Mouse (Mus musculus) liver, embryonic 16.5 days (tissue): ENCODE results near the gene Stat5a. TPM values are rescaled to one million over a fixed set of nuclear protein-coding genes. Genes with fewer than 3 reads are reported as not detected.

Experiments
- ATAC-seq: fragments of 200-750 bp; cut with Nextera tagmentation; 2 replicates; pipeline ENCODE4 v1.8.0; 2017; ENCODE audit warnings: low read depth, mild to moderate bottlenecking, moderate number of reproducible peaks, moderate library complexity
- H3K27ac ChIP-seq: fragments of 300-500 bp; sonication (generic); 2 replicates; pipeline ENCODE4 v1.5.1; 2014; ENCODE audit warnings: mild to moderate bottlenecking, low read length
- H3K27me3 ChIP-seq: fragments of 300-500 bp; sonication (generic); 2 replicates; pipeline ENCODE4 v1.6.1; 2014; ENCODE audit warnings: low read depth, low read length, mixed read lengths; ENCODE audit not compliant: control insufficient read depth, insufficient read depth
- H3K36me3 ChIP-seq: fragments of 300-500 bp; sonication (generic); 2 replicates; pipeline ENCODE4 v1.6.1; 2014; ENCODE audit warnings: mild to moderate bottlenecking; ENCODE audit not compliant: control insufficient read depth, insufficient read depth
- H3K4me1 ChIP-seq: fragments of 300-500 bp; sonication (generic); 2 replicates; pipeline ENCODE4 v1.6.1; 2014; ENCODE audit warnings: low read depth, low read length, mixed read lengths; ENCODE audit not compliant: control insufficient read depth
- H3K4me2 ChIP-seq: fragments of 300-500 bp; sonication (generic); 2 replicates; pipeline ENCODE4 v1.6.1; 2014; ENCODE audit warnings: low read depth, low read length, mixed read lengths
- H3K4me3 ChIP-seq: fragments of 300-500 bp; sonication (generic); 2 replicates; pipeline ENCODE4 v1.5.1; 2014; ENCODE audit warnings: low read depth, mild to moderate bottlenecking, low read length
- H3K9ac ChIP-seq: fragments of 300-500 bp; sonication (generic); 2 replicates; pipeline ENCODE4 v1.6.1; 2014; ENCODE audit warnings: low read depth, low read length
- H3K9me3 ChIP-seq: fragments of 300-500 bp; sonication (generic); replicated peaks from 2 replicates; pipeline ENCODE4 v1.6.1; 2016; ENCODE audit warnings: low read length; ENCODE audit not compliant: control insufficient read depth
- WGBS: fragments of 180-500 bp; shearing (Covaris S2); extraction: QIAGEN DNeasy Blood & Tissue Kit; methylation state at CpG from one replicate; pipeline ENCODE4 v1.1.7; 2014; ENCODE audit not compliant: insufficient replicate concordance; 5-methylcytosine and 5-hydroxymethylcytosine counted together
- polyA plus RNA-seq: library from polyadenylated mRNA; unstranded; fragments of >200 nt; fragmentation: Nextera tagmentation; extraction: Ambion mirVana; gene quantifications from 2 replicates; pipeline ENCODE4 v1.2.1, GENCODE M21; 2015

Gene Stat5a
- polyA plus RNA-seq, 1 experiment from 2014 or later = 8.1 TPM

DNA sequence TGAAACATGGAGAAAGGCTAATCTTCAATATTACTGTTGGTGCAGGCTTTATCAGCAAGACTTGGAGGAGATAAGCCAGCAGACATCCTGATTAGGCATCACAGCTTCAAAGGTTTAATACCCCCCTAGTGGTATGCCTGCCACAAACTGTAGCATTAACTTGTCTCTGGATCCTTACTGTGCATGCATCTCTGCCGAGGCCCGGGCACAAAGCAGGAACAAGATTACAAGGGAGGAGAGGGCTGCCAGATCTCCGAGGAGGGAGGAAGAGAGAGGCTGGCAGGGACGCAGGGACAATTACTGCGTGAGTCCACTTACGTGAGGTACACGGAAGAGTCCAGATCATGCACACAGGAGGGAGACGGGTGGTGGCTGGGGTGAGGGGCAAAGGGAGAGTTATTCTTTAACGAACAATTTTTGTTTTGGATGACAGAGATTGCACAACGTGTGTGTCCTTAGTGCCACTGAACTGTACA lies 30.4 kb upstream of the Stat5a start:
- H3K27ac ChIP-seq = peak overlapping the region; percentile 75

DNA sequence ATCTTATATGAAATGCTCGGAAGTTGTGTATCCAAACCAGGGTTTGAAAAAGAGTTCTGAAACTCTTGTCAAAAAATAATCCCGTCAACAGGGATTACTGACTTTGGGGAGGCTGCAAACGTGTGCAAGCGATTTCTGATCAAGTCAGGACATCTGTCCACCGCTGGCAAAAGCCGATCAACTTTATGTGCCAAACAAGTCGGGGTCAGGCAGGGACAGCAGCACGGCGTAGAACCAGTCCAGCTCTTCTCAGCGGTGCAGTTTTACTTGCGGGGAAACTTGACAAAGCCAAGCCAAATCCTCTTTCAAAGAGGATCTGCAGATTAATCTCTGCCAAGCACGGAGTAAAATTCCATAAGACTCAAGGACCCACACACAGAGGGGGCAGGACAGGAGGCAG lies 29.5 kb upstream of the Stat5a start:
- Histone ChIP-seq H3K9me3 (no peaks in the 10 kb centered on the region), H3K27ac (no peak overlapping the region), H3K9ac (no peak overlapping the region), H3K36me3 (no peaks in the 10 kb centered on the region), H3K4me1 (peaks cover 29% of the 10 kb centered on the region), H3K4me3 (no peak overlapping the region), H3K27me3 (no peaks in the 10 kb centered on the region), H3K4me2 (no peak overlapping the region)
- WGBS = 75% methylated on average over 12 of the region's 12 CpGs
- ATAC-seq = no peak

More for the DNA sequence above, 30.4 kb upstream of the Stat5a start:
- Histone ChIP-seq H3K36me3 (no peaks in the 10 kb centered on the region), H3K27me3 (no peaks in the 10 kb centered on the region), H3K4me3 (no peak overlapping the region), H3K4me1 (peaks cover 37% of the 10 kb centered on the region), H3K4me2 (no peak overlapping the region), H3K9ac (no peak overlapping the region), H3K9me3 (no peaks in the 10 kb centered on the region)
- ATAC-seq = peak; percentile 75
- 31% methylated on average over 10 of the region's 10 CpGs for WGBS

- H3K4me3 ChIP-seq = no peak overlapping the region
- 72% methylated on average over 10 of the region's 10 CpGs for WGBS
- peaks cover 31% of the 10 kb centered on the region for H3K4me1 ChIP-seq
- H3K9me3 ChIP-seq = no peaks in the 10 kb centered on the region
- H3K27me3 ChIP-seq = no peaks in the 10 kb centered on the region
- H3K9ac ChIP-seq = no peak overlapping the region
- no peak overlapping the region for H3K27ac ChIP-seq
- ATAC-seq = no peak
- no peaks in the 10 kb centered on the region for H3K36me3 ChIP-seq
- no peak overlapping the region for H3K4me2 ChIP-seq
These were observed 27.8 kb upstream of the Stat5a start for GRCm38 (mm10) chr11:100831396-100831795.

GRCm38 (mm10) chr11:100833466-100833865 lies 25.7 kb upstream of the Stat5a start:
- Histone ChIP-seq H3K27ac (no peak overlapping the region), H3K9me3 (peaks cover 3% of the 10 kb centered on the region), H3K4me3 (no peak overlapping the region), H3K9ac (no peak overlapping the region), H3K36me3 (no peaks in the 10 kb centered on the region; the same call in 1 of the 2 replicates), H3K27me3 (no peaks in the 10 kb centered on the region), H3K4me2 (no peak overlapping the region), H3K4me1 (peaks cover 27% of the 10 kb centered on the region)
- WGBS = 53% methylated on average over 7 of the region's 7 CpGs
- peak; percentile 50; the same call in 1 of the 2 replicates for ATAC-seq

DNA sequence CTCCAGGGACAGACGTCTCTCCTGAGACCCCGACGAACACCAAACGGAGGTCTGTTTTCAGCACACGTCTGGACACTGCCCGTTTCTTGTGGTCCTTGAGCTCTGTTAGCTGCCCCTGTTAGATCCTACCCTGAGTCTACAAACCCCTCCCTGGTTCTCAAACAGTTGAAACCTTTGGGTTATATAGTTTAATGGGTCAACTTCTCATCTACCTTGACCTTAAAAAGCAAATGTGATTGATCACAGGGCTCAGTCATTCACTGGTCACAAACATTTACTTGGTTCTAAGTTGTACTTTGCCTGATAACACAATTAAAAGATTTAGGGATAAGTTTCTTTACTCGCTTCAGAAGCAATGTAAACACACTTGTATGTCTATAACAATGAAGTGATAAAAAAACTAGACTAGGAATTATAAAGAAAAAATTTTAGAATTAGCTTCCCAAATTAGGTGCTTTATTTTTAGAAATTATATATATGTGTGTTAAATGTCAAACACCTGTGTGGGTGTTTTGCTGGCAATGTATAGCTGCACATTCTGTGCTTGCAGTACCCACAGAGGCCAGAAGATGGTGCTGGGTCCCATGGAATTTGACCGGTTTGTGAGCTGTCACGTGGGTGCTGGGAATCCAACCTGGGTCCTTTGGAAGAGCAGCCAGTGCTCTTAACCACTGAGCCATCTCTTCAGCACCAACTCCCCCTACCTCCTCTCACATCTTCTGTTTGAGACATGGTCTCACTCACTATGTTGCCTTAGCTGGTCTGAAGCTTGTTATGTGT lies 22.0 kb upstream of the Stat5a start:
- 72% methylated on average over 9 of the region's 9 CpGs for WGBS
- H3K27me3 ChIP-seq = no peaks in the 10 kb centered on the region
- H3K4me3 ChIP-seq = no peak overlapping the region
- peak overlapping the region; percentile 34; the same call in 1 of the 2 replicates for H3K27ac ChIP-seq
- H3K36me3 ChIP-seq = no peaks in the 10 kb centered on the region; the same call in 1 of the 2 replicates
- H3K9me3 ChIP-seq = peaks cover 3% of the 10 kb centered on the region
- peak; percentile 65 for ATAC-seq
- no peak overlapping the region for H3K9ac ChIP-seq
- H3K4me1 ChIP-seq = peaks cover 22% of the 10 kb centered on the region
- H3K4me2 ChIP-seq = no peak overlapping the region; the same call in 1 of the 2 replicates

GRCm38 (mm10) chr11:100838894-100839293 lies 20.3 kb upstream of the Stat5a start:
- Histone ChIP-seq H3K27ac (no peak overlapping the region), H3K4me1 (peaks cover 27% of the 10 kb centered on the region)
- ATAC-seq = no peak

DNA sequence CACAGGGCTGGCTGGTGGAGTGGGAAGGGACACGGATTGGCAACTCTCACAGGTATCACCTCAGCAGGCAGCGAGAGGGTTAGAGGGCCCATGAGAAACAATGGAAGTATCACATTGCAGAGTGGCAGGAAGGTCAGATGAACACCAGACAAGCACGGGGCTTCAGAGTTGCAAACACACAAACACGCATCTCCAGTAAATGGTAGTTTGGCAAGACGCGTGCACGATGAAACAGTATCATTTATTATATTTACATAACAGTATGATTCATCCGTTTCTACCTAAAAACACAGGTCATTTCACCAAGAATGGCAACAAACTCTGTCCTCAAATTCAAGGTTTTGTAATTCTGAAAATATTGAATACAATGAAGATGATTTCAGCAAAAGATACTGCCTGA lies 19.6 kb upstream of the Stat5a start:
- Histone ChIP-seq H3K4me2 (no peak overlapping the region), H3K36me3 (no peaks in the 10 kb centered on the region; the same call in 1 of the 2 replicates), H3K27me3 (no peaks in the 10 kb centered on the region), H3K27ac (no peak overlapping the region), H3K9me3 (peaks cover 3% of the 10 kb centered on the region), H3K4me3 (no peak overlapping the region), H3K9ac (no peak overlapping the region), H3K4me1 (peaks cover 27% of the 10 kb centered on the region)
- WGBS = 75% methylated on average over 8 of the region's 8 CpGs
- no peak for ATAC-seq

More at GRCm38 (mm10) chr11:100838894-100839293, 20.3 kb upstream of the Stat5a start:
- 55% methylated on average over 9 of the region's 9 CpGs for WGBS
- no peaks in the 10 kb centered on the region for H3K27me3 ChIP-seq
- H3K4me3 ChIP-seq = no peak overlapping the region
- no peak overlapping the region for H3K4me2 ChIP-seq
- no peaks in the 10 kb centered on the region; the same call in 1 of the 2 replicates for H3K36me3 ChIP-seq
- H3K9ac ChIP-seq = no peak overlapping the region
- H3K9me3 ChIP-seq = peaks cover 3% of the 10 kb centered on the region

DNA sequence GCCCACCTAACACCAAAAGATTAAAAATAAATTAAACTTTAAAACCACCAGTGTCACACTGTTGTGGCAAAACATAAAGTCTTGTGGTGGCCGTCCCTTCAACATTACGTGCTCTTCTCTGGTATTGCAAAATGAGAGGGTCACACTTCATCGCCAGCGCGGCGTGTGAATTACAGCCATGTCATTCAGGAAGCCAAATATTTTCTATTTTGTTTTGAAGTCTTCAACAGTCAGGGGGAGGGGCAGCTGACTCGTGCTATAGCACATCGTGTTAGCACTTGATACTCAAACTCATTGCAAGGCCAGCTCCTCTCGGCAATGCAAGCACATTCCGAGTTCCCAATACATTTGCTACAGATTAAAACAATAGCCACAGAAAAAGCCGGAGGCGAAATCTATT lies 18.3 kb upstream of the Stat5a start:
- Histone ChIP-seq H3K27ac (peak overlapping the region; percentile 68), H3K4me1 (peaks cover 24% of the 10 kb centered on the region), H3K4me3 (no peak overlapping the region), H3K36me3 (no peaks in the 10 kb centered on the region; the same call in 1 of the 2 replicates), H3K27me3 (no peaks in the 10 kb centered on the region), H3K9ac (0 out of 2 replicates have a peak overlapping the region, but pooled peaks have one; percentile 0), H3K4me2 (peak overlapping the region; percentile 33), H3K9me3 (peaks cover 3% of the 10 kb centered on the region)
- WGBS = 17% methylated on average over 12 of the region's 12 CpGs
- ATAC-seq = peak; percentile 38; the same call in 1 of the 2 replicates

DNA sequence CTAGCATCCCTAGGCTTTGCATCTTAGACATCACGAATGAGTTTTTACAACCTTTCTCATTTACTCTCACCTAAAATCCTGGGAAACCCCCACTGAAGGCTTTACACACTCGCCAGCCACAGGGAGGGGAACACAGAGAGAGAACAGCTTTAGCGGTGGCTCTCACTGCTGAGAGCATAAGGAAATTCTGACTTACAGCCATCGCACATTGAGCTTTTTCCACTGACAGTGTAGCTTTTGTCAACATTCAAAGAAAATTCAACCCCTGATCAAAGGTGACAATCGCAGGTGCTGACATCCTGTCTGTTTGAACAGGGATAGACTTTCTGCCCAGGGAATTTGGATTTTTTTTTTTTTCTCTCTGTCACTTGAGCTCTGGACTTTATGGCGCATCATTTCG lies 17.1 kb upstream of the Stat5a start:
- no peak overlapping the region for H3K4me3 ChIP-seq
- H3K9ac ChIP-seq = no peak overlapping the region
- H3K4me1 ChIP-seq = peaks cover 25% of the 10 kb centered on the region
- no peaks in the 10 kb centered on the region; the same call in 1 of the 2 replicates for H3K36me3 ChIP-seq
- ATAC-seq = peak; percentile 35; the same call in 1 of the 2 replicates
- H3K4me2 ChIP-seq = no peak overlapping the region; the same call in 1 of the 2 replicates
- peaks cover 3% of the 10 kb centered on the region for H3K9me3 ChIP-seq
- WGBS = 75% methylated on average over 7 of the region's 7 CpGs
- H3K27ac ChIP-seq = peak overlapping the region; percentile 70
- H3K27me3 ChIP-seq = no peaks in the 10 kb centered on the region
